Mouse (Mus musculus): ENCODE data around the gene Anxa1. TPM values are rescaled to one million over a fixed set of nuclear protein-coding genes. Genes with fewer than 3 reads are reported as not detected.

Anxa1 gene
- polyA plus RNA-seq, 1 experiment from 2014 or later: 6.8 TPM

DNA sequence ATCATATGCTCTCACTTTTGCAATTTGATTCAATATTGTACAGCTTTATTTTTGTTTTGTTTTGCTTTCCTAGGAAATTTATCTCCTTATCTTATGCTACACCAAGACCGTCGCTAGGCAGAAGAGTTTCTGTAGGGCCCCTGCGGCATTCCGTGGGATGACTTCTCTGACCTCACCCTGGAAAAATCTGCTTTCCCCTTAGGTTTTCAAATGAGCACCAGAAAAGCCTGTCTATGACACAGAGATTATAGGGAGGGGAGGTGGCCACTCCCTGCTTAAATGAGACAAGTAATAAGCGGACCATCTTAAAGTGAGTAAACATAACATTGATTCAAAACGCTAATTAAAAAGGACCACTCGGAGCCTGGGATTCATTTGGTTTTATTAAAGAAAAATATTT, 1.0 kb downstream of the Anxa1 start:
- Histone ChIP-seq H3K9ac (ENCODE audit: low read length) (no peak overlapping the region), H3K9me3 (ENCODE audit: control insufficient read depth, low read length) (no peaks in the 10 kb centered on the region), H3K36me3 (ENCODE audit: control insufficient read depth, insufficient read depth, low read length) (no peaks in the 10 kb centered on the region), H3K27me3 (ENCODE audit: control insufficient read depth, insufficient read depth, low read length) (no peaks in the 10 kb centered on the region), H3K4me1 (ENCODE audit: control insufficient read depth, insufficient read depth, low read length) (no peaks in the 10 kb centered on the region), H3K4me2 (ENCODE audit: low read depth, severe bottlenecking) (no peak overlapping the region), H3K4me3 (ENCODE audit: low read depth, low read length) (no peak overlapping the region), H3K27ac (replicated peaks; ENCODE audit: low read depth, low read length) (no peak overlapping the region)
- WGBS: 86% methylated on average over 7 of the region's 7 CpGs
- DNase-seq (ENCODE audit: low spot score) (no peak), ATAC-seq (ENCODE audit: insufficient number of reproducible peaks, low FRiP score, low TSS enrichment, low read depth) (no peak)

DNA sequence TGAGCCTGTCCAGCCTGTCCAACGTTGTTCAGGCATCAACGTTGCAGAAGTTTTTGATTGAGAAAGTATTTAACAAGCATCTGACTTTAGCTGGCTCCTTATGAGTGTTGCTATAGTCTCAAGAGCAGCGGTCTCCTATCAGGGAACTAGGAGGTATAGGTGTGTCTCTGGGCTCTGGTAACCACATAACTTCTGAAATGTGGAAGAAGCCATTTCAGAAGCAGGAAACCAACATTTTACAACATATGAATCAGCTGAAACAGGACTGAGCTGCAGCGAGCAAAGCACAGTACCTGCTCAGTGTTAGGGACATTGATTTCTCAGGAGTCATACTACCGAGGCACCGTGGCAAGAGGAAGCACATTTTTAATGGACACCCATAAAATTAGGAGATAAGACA, 1.5 kb downstream of the Anxa1 start:
- DNase-seq (ENCODE audit: low spot score): no peak
- Histone ChIP-seq H3K4me1 (ENCODE audit: control insufficient read depth, insufficient read depth, low read length) (no peaks in the 10 kb centered on the region), H3K9ac (ENCODE audit: low read length) (no peak overlapping the region), H3K27ac (replicated peaks; ENCODE audit: low read depth, low read length) (no peak overlapping the region), H3K36me3 (ENCODE audit: control insufficient read depth, insufficient read depth, low read length) (no peaks in the 10 kb centered on the region), H3K27me3 (ENCODE audit: control insufficient read depth, insufficient read depth, low read length) (no peaks in the 10 kb centered on the region), H3K4me3 (ENCODE audit: low read depth, low read length) (no peak overlapping the region), H3K4me2 (ENCODE audit: low read depth, severe bottlenecking) (no peak overlapping the region), H3K9me3 (ENCODE audit: control insufficient read depth, low read length) (no peaks in the 10 kb centered on the region)
- no peak for ATAC-seq (ENCODE audit: insufficient number of reproducible peaks, low FRiP score, low TSS enrichment, low read depth)
- 78% methylated on average over 6 of the region's 6 CpGs for WGBS

GRCm38 (mm10) chr19:20388276-20388675, 2.5 kb downstream of the Anxa1 start:
- Histone ChIP-seq H3K9me3 (ENCODE audit: control insufficient read depth, low read length) (no peaks in the 10 kb centered on the region), H3K4me2 (ENCODE audit: low read depth, severe bottlenecking) (no peak overlapping the region), H3K9ac (ENCODE audit: low read length) (no peak overlapping the region), H3K4me3 (ENCODE audit: low read depth, low read length) (no peak overlapping the region), H3K27ac (replicated peaks; ENCODE audit: low read depth, low read length) (no peak overlapping the region), H3K27me3 (ENCODE audit: control insufficient read depth, insufficient read depth, low read length) (no peaks in the 10 kb centered on the region), H3K4me1 (ENCODE audit: control insufficient read depth, insufficient read depth, low read length) (no peaks in the 10 kb centered on the region), H3K36me3 (ENCODE audit: control insufficient read depth, insufficient read depth, low read length) (no peaks in the 10 kb centered on the region)
- ATAC-seq (ENCODE audit: insufficient number of reproducible peaks, low FRiP score, low TSS enrichment, low read depth) (no peak), DNase-seq (ENCODE audit: low spot score) (no peak)
- WGBS: 89% methylated on average over 6 of the region's 6 CpGs

GRCm38 (mm10) chr19:20386296-20386695, 4.4 kb downstream of the Anxa1 start:
- H3K36me3 ChIP-seq (ENCODE audit: control insufficient read depth, insufficient read depth, low read length): no peaks in the 10 kb centered on the region
- DNase-seq (ENCODE audit: low spot score): no peak
- H3K9ac ChIP-seq (ENCODE audit: low read length): no peak overlapping the region
- H3K4me2 ChIP-seq (ENCODE audit: low read depth, severe bottlenecking): no peak overlapping the region
- WGBS: 90% methylated on average over 2 of the region's 2 CpGs
- ATAC-seq (ENCODE audit: insufficient number of reproducible peaks, low FRiP score, low TSS enrichment, low read depth): no peak
- H3K9me3 ChIP-seq (ENCODE audit: control insufficient read depth, low read length): no peaks in the 10 kb centered on the region
- H3K4me1 ChIP-seq (ENCODE audit: control insufficient read depth, insufficient read depth, low read length): no peaks in the 10 kb centered on the region
- no peak overlapping the region for H3K4me3 ChIP-seq (ENCODE audit: low read depth, low read length)
- no peaks in the 10 kb centered on the region for H3K27me3 ChIP-seq (ENCODE audit: control insufficient read depth, insufficient read depth, low read length)
- no peak overlapping the region for H3K27ac ChIP-seq (replicated peaks; ENCODE audit: low read depth, low read length)

DNA sequence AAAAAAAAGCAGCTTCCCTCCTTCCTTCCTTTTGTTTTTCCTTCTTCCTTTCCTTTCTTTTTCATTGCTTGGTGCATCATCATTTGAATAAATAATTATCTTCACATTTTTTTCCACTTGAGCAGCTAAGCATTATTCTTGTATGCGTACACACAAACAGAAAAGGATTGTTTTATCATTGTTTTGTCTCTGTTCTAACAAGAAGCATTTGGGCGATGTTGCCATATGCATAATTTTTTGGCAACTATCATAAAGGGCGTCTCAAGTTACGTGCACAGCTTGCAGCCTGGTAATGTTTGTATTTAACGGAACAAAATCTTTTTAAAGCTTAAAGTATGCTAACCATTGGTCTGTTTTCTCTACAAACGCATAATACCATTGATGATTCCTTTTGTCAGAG, 5.1 kb downstream of the Anxa1 start:
- ATAC-seq (ENCODE audit: insufficient number of reproducible peaks, low FRiP score, low TSS enrichment, low read depth) (no peak), DNase-seq (ENCODE audit: low spot score) (no peak)
- H3K4me1 ChIP-seq (ENCODE audit: control insufficient read depth, insufficient read depth, low read length): no peaks in the 10 kb centered on the region
- no peaks in the 10 kb centered on the region for H3K27me3 ChIP-seq (ENCODE audit: control insufficient read depth, insufficient read depth, low read length)
- no peak overlapping the region for H3K27ac ChIP-seq (replicated peaks; ENCODE audit: low read depth, low read length)
- 87% methylated on average over 6 of the region's 6 CpGs for WGBS
- no peak overlapping the region for H3K9ac ChIP-seq (ENCODE audit: low read length)
- H3K4me2 ChIP-seq (ENCODE audit: low read depth, severe bottlenecking): no peak overlapping the region
- H3K9me3 ChIP-seq (ENCODE audit: control insufficient read depth, low read length): no peaks in the 10 kb centered on the region
- no peaks in the 10 kb centered on the region for H3K36me3 ChIP-seq (ENCODE audit: control insufficient read depth, insufficient read depth, low read length)
- no peak overlapping the region for H3K4me3 ChIP-seq (ENCODE audit: low read depth, low read length)

DNA sequence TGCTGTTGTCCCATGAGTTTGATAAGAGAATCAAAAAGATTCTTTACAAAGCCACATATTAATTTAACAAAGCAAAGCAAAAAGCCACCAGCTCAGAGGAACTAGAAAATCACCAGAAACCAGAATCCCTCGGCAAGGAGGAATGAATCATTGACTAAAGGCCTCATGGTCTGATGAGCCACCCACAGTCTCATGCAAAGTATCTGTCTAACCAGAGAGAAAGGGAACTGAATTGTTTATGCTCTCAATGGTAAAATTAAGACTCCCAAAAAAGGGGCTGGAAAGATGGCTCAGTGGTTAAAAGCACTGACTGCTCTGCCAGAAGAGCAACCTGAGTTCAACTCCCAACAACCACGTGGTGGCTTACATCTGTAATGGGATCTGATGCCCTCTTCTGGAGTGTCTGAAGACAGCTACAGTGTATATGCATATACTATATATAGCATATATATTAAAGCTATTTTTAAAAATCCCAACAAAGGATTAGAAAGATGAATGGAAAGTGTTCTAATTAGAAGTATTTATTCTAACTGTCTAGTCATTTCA, 9.5 kb downstream of the Anxa1 start:
- Histone ChIP-seq H3K4me1 (ENCODE audit: control insufficient read depth, insufficient read depth, low read length) (no peaks in the 10 kb centered on the region), H3K27ac (replicated peaks; ENCODE audit: low read depth, low read length) (no peak overlapping the region), H3K4me3 (ENCODE audit: low read depth, low read length) (no peak overlapping the region), H3K36me3 (ENCODE audit: control insufficient read depth, insufficient read depth, low read length) (no peaks in the 10 kb centered on the region), H3K27me3 (ENCODE audit: control insufficient read depth, insufficient read depth, low read length) (no peaks in the 10 kb centered on the region), H3K4me2 (ENCODE audit: low read depth, severe bottlenecking) (no peak overlapping the region), H3K9me3 (ENCODE audit: control insufficient read depth, low read length) (no peaks in the 10 kb centered on the region), H3K9ac (ENCODE audit: low read length) (no peak overlapping the region)
- ATAC-seq (ENCODE audit: insufficient number of reproducible peaks, low FRiP score, low TSS enrichment, low read depth) (no peak), DNase-seq (ENCODE audit: low spot score) (no peak)
- WGBS: 74% methylated on average over 2 of the region's 2 CpGs

GRCm38 (mm10) chr19:20370175-20370574, 20.6 kb downstream of the Anxa1 start:
- H3K36me3 ChIP-seq (ENCODE audit: control insufficient read depth, insufficient read depth, low read length): no peaks in the 10 kb centered on the region
- DNase-seq (ENCODE audit: low spot score): no peak
- no peak overlapping the region for H3K9ac ChIP-seq (ENCODE audit: low read length)
- H3K4me2 ChIP-seq (ENCODE audit: low read depth, severe bottlenecking): no peak overlapping the region
- 92% methylated on average over 2 of the region's 2 CpGs for WGBS
- no peak overlapping the region for H3K4me3 ChIP-seq (ENCODE audit: low read depth, low read length)
- no peak for ATAC-seq (ENCODE audit: insufficient number of reproducible peaks, low FRiP score, low TSS enrichment, low read depth)
- no peak overlapping the region for H3K27ac ChIP-seq (replicated peaks; ENCODE audit: low read depth, low read length)
- H3K9me3 ChIP-seq (ENCODE audit: control insufficient read depth, low read length): no peaks in the 10 kb centered on the region
- no peaks in the 10 kb centered on the region for H3K27me3 ChIP-seq (ENCODE audit: control insufficient read depth, insufficient read depth, low read length)
- no peaks in the 10 kb centered on the region for H3K4me1 ChIP-seq (ENCODE audit: control insufficient read depth, insufficient read depth, low read length)

DNA sequence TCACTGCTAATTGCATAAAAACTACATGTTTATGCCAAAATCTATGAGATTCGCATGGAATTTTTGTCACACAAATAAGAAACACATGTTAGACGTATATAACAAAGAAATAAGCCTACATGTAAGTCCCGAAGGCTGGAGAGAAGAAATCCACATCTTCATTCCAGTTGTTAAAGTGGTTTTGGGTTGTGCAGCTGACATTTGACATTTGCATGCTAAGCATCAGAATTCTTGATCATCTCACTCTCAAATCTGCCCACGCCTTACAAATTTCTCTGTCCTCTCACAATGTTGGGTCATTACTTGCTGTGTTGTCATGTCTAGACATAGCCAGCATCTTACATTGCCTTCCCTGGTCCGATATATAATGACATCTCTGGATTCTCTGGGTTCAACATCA, 24.2 kb downstream of the Anxa1 start:
- Histone ChIP-seq H3K36me3 (ENCODE audit: control insufficient read depth, insufficient read depth, low read length) (no peaks in the 10 kb centered on the region), H3K9me3 (ENCODE audit: control insufficient read depth, low read length) (no peaks in the 10 kb centered on the region), H3K4me3 (ENCODE audit: low read depth, low read length) (no peak overlapping the region), H3K27ac (replicated peaks; ENCODE audit: low read depth, low read length) (no peak overlapping the region), H3K27me3 (ENCODE audit: control insufficient read depth, insufficient read depth, low read length) (no peaks in the 10 kb centered on the region), H3K4me2 (ENCODE audit: low read depth, severe bottlenecking) (no peak overlapping the region), H3K9ac (ENCODE audit: low read length) (no peak overlapping the region), H3K4me1 (ENCODE audit: control insufficient read depth, insufficient read depth, low read length) (no peaks in the 10 kb centered on the region)
- 83% methylated on average over 5 of the region's 5 CpGs for WGBS
- no peak for DNase-seq (ENCODE audit: low spot score)
- no peak for ATAC-seq (ENCODE audit: insufficient number of reproducible peaks, low FRiP score, low TSS enrichment, low read depth)

GRCm38 (mm10) chr19:20366010-20366409, 24.7 kb downstream of the Anxa1 start:
- H3K4me2 ChIP-seq (ENCODE audit: low read depth, severe bottlenecking): no peak overlapping the region
- H3K9me3 ChIP-seq (ENCODE audit: control insufficient read depth, low read length): no peaks in the 10 kb centered on the region
- no peak overlapping the region for H3K4me3 ChIP-seq (ENCODE audit: low read depth, low read length)
- ATAC-seq (ENCODE audit: insufficient number of reproducible peaks, low FRiP score, low TSS enrichment, low read depth): no peak
- no peaks in the 10 kb centered on the region for H3K27me3 ChIP-seq (ENCODE audit: control insufficient read depth, insufficient read depth, low read length)
- H3K4me1 ChIP-seq (ENCODE audit: control insufficient read depth, insufficient read depth, low read length): no peaks in the 10 kb centered on the region
- WGBS: 66% methylated on average over 2 of the region's 2 CpGs
- H3K9ac ChIP-seq (ENCODE audit: low read length): no peak overlapping the region
- H3K36me3 ChIP-seq (ENCODE audit: control insufficient read depth, insufficient read depth, low read length): no peaks in the 10 kb centered on the region
- DNase-seq (ENCODE audit: low spot score): no peak
- no peak overlapping the region for H3K27ac ChIP-seq (replicated peaks; ENCODE audit: low read depth, low read length)
